Comparison of ENCODE assay signal across 10 mouse cellular contexts in the genomic region with DNA sequence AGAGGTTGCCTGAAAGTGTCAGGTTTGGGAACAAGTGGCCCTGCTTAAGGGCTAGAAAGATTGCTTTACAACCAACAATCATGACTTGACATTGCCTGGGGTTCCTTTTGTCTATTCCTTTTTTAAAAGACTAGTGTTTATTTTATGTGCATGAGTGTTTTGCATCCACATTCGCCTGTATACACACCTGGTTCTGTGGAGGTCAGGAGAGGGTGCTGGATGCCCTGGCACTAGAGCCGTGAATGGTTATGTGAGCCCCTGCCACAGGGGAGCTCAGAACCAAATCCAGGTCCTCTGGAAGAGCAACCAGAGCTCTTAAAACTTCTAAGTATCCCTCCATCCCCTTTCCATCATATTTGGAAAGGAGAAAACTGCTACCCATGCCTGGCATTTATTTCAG. TPM values are rescaled to one million over a fixed set of nuclear protein-coding genes. Genes with fewer than 3 reads are reported as not detected.
DNase-seq lines count a peak whose midpoint lies in the region; ATAC-seq lines count a peak whose summit lies in the region.
"Had no signal": no experiment of that assay in that cellular context is flagged by ENCODE, and none has a peak within 500 bp of the region (broad histone marks: within the 10 kb centered on the region; RNA-seq: fewer than 3 reads in every experiment).

No protein-coding gene starts in this region.

- H3K4me2 ChIP-seq in kidney, embryonic 14.5 days (replicated peaks; ENCODE audit: low read depth, low read length) = peak overlapping the region; percentile 76
- peak overlapping the region; percentile 64 for H3K4me2 ChIP-seq in embryonic facial prominence, embryonic 12.5 days (replicated peaks)
- H3K4me2 ChIP-seq in hindbrain, embryonic 14.5 days (replicated peaks) = peak overlapping the region; percentile 68
- H3K4me2 ChIP-seq in midbrain, embryonic 16.5 days (ENCODE audit: low read length) = peak overlapping the region; percentile 80

- DNase-seq in kidney, adult 11 months = no peak
- DNase-seq in hindbrain, embryonic 14.5 days (ENCODE audit: low spot score) = no peak
- DNase-seq in left cerebral cortex, postnatal 14 days (ENCODE audit: low spot score in 2 of 2) = no peak
- DNase-seq in layer of hippocampus, postnatal 36 days = no peak
- DNase-seq: right cerebral cortex, postnatal 25 days had no signal

- H3K27ac ChIP-seq in kidney, embryonic 14.5 days (ENCODE audit: low read depth, low read length) = no peak overlapping the region
- no peak overlapping the region for H3K27ac ChIP-seq in embryonic facial prominence, embryonic 12.5 days
- 0 out of 2 replicates have a peak overlapping the region, but pooled peaks have one; percentile 9 for H3K27ac ChIP-seq in hindbrain, embryonic 14.5 days
- H3K27ac ChIP-seq in midbrain, embryonic 16.5 days (ENCODE audit: low read length) = peak overlapping the region; percentile 91

- intact Hi-C loops in left cerebral cortex, postnatal 14 days (cut with DNase I) = loop anchor here (2.0 to 5.0 kb wide), 2 partner anchors 64 to 82 kb away; no protein-coding TSS in a partner anchor

- no peaks in the 10 kb centered on the region for H3K36me3 ChIP-seq in kidney, embryonic 14.5 days (ENCODE audit: control insufficient read depth, insufficient read depth, low read length)
- H3K36me3 ChIP-seq in embryonic facial prominence, embryonic 12.5 days = no peaks in the 10 kb centered on the region
- peaks cover 10% of the 10 kb centered on the region; the same call in 1 of the 2 replicates for H3K36me3 ChIP-seq in hindbrain, embryonic 14.5 days (replicated peaks; ENCODE audit: control insufficient read depth, insufficient read depth)
- peaks cover 1% of the 10 kb centered on the region; the same call in 1 of the 2 replicates for H3K36me3 ChIP-seq in midbrain, embryonic 16.5 days (ENCODE audit: control insufficient read depth, insufficient read depth, low read length)

- no peaks in the 10 kb centered on the region for H3K9me3 ChIP-seq in kidney, embryonic 14.5 days (ENCODE audit: control insufficient read depth, low read length)
- H3K9me3 ChIP-seq in embryonic facial prominence, embryonic 12.5 days = no peaks in the 10 kb centered on the region
- no peaks in the 10 kb centered on the region for H3K9me3 ChIP-seq in hindbrain, embryonic 14.5 days (ENCODE audit: control insufficient read depth, low read length)
- no peaks in the 10 kb centered on the region for H3K9me3 ChIP-seq in midbrain, embryonic 16.5 days (replicated peaks; ENCODE audit: control insufficient read depth, low read length, poor library complexity, severe bottlenecking)

- no peak overlapping the region for H3K9ac ChIP-seq in kidney, embryonic 14.5 days (ENCODE audit: low read depth, low read length)
- no peak overlapping the region for H3K9ac ChIP-seq in embryonic facial prominence, embryonic 12.5 days
- peak overlapping the region; percentile 94 for H3K9ac ChIP-seq in hindbrain, embryonic 14.5 days
- peak overlapping the region; percentile 89 for H3K9ac ChIP-seq in midbrain, embryonic 16.5 days (ENCODE audit: low read depth, low read length)

- H3K4me3 ChIP-seq in kidney, embryonic 14.5 days (ENCODE audit: low read length) = peak overlapping the region; percentile 64; the same call in 1 of the 2 replicates
- peak overlapping the region; percentile 70 for H3K4me3 ChIP-seq in embryonic facial prominence, embryonic 12.5 days
- peak overlapping the region; percentile 71 for H3K4me3 ChIP-seq in hindbrain, embryonic 14.5 days (replicated peaks; ENCODE audit: low read length)
- H3K4me3 ChIP-seq in midbrain, embryonic 16.5 days (ENCODE audit: low read depth, low read length) = peak overlapping the region; percentile 60

- no peaks in the 10 kb centered on the region for H3K27me3 ChIP-seq in kidney, embryonic 14.5 days (ENCODE audit: control insufficient read depth, insufficient read depth, low read length)
- H3K27me3 ChIP-seq in embryonic facial prominence, embryonic 12.5 days = no peaks in the 10 kb centered on the region
- H3K27me3 ChIP-seq in hindbrain, embryonic 14.5 days (ENCODE audit: control insufficient read depth, insufficient read depth, low read length) = no peaks in the 10 kb centered on the region
- H3K27me3 ChIP-seq in midbrain, embryonic 16.5 days (ENCODE audit: control insufficient read depth, insufficient read depth, low read depth, low read length) = no peaks in the 10 kb centered on the region
- H3K27me3 ChIP-seq: Patski had no signal

- no peak for ATAC-seq in kidney, embryonic 14.5 days (ENCODE audit: low FRiP score, low TSS enrichment)
- no peak for ATAC-seq in embryonic facial prominence, embryonic 12.5 days (ENCODE audit: insufficient number of reproducible peaks, insufficient read depth, low FRiP score, low TSS enrichment)
- ATAC-seq in hindbrain, embryonic 14.5 days (ENCODE audit: low FRiP score) = no peak
- ATAC-seq in midbrain, embryonic 16.5 days = no peak
- no peak for ATAC-seq in inflammation-experienced regulatory T-cells, adult 6 months

- WGBS in kidney, embryonic 14.5 days = 51% methylated on average over 2 of the region's 2 CpGs
- WGBS in embryonic facial prominence, embryonic 12.5 days = 50% methylated on average over 2 of the region's 2 CpGs
- WGBS in hindbrain, embryonic 14.5 days = 54% methylated on average over 2 of the region's 2 CpGs
- 45% methylated on average over 2 of the region's 2 CpGs for WGBS in midbrain, embryonic 16.5 days

- H3K4me1 ChIP-seq in kidney, embryonic 14.5 days (ENCODE audit: control insufficient read depth, insufficient read depth, low read length) = no peaks in the 10 kb centered on the region
- H3K4me1 ChIP-seq in embryonic facial prominence, embryonic 12.5 days = peaks cover 12% of the 10 kb centered on the region; the same call in 1 of the 2 replicates
- H3K4me1 ChIP-seq in hindbrain, embryonic 14.5 days (replicated peaks; ENCODE audit: control insufficient read depth, insufficient read depth, low read length) = peaks cover 28% of the 10 kb centered on the region
- peaks cover 37% of the 10 kb centered on the region for H3K4me1 ChIP-seq in midbrain, embryonic 16.5 days (ENCODE audit: control insufficient read depth, insufficient read depth, low read length)

RNA-seq across cellular contexts. Expression of a gene that starts 1.1 kb away (rescaled TPM):
- polyA plus RNA-seq in kidney, embryonic 14.5 days (2014; fragmentation: Nextera tagmentation; extraction: Ambion mirVana) = not detected in 2 replicates
- polyA plus RNA-seq in embryonic facial prominence, embryonic 12.5 days (2016; fragmentation: Nextera tagmentation; extraction: Ambion mirVana) = not detected in 2 replicates
- not detected in 2 replicates for polyA plus RNA-seq in hindbrain, embryonic 14.5 days (2014; fragmentation: Nextera tagmentation; extraction: Ambion mirVana)
- not detected in 2 replicates for polyA plus RNA-seq in midbrain, embryonic 16.5 days (2015; fragmentation: Nextera tagmentation; extraction: Ambion mirVana)
- 1 to 10 TPM in 1 of 2 experiments, not detected in 1; 1.1 TPM for total RNA-seq in left cerebral cortex, postnatal 14 days (2021)
- polyA plus RNA-seq in inflammation-experienced regulatory T-cells, adult 6 months (2017; shearing (Covaris generic)) = not detected
- total RNA-seq in layer of hippocampus, postnatal 36 days (2021) = not detected
- polyA plus RNA-seq: Patski had no signal

RNA-seq across cellular contexts. Expression of a gene that starts 1.1 kb away (rescaled TPM):
- polyA plus RNA-seq in kidney, embryonic 14.5 days (2014; fragmentation: Nextera tagmentation; extraction: Ambion mirVana) = 23.1 and 23.9 TPM in 2 replicates
- 47.0 and 49.2 TPM in 2 replicates for polyA plus RNA-seq in embryonic facial prominence, embryonic 12.5 days (2016; fragmentation: Nextera tagmentation; extraction: Ambion mirVana)
- polyA plus RNA-seq in hindbrain, embryonic 14.5 days (2014; fragmentation: Nextera tagmentation; extraction: Ambion mirVana) = 99.5 and 101 TPM in 2 replicates
- polyA plus RNA-seq in midbrain, embryonic 16.5 days (2015; fragmentation: Nextera tagmentation; extraction: Ambion mirVana) = 177 and 194 TPM in 2 replicates
- 100 to 1,000 TPM; 536 to 553 TPM for total RNA-seq in left cerebral cortex, postnatal 14 days (2021)
- 10 to 100 TPM in 2 of 3 experiments, 1 to 10 TPM in 1; 5.1 to 16.4 (median 15.9) TPM for polyA plus RNA-seq in inflammation-experienced regulatory T-cells, adult 6 months (2017; shearing (Covaris generic))
- total RNA-seq in layer of hippocampus, postnatal 36 days (2021) = 100 to 1,000 TPM; 922 to 985 TPM

RNA-seq across cellular contexts. Expression of a gene that starts 39.8 kb away (rescaled TPM):
- 17.6 and 17.9 TPM in 2 replicates for polyA plus RNA-seq in kidney, embryonic 14.5 days (2014; fragmentation: Nextera tagmentation; extraction: Ambion mirVana)
- 26.5 and 32.1 TPM in 2 replicates for polyA plus RNA-seq in embryonic facial prominence, embryonic 12.5 days (2016; fragmentation: Nextera tagmentation; extraction: Ambion mirVana)
- 11.8 and 15.0 TPM in 2 replicates for polyA plus RNA-seq in hindbrain, embryonic 14.5 days (2014; fragmentation: Nextera tagmentation; extraction: Ambion mirVana)
- polyA plus RNA-seq in midbrain, embryonic 16.5 days (2015; fragmentation: Nextera tagmentation; extraction: Ambion mirVana) = 8.0 and 10.7 TPM in 2 replicates
- total RNA-seq in left cerebral cortex, postnatal 14 days (2021) = 1 to 10 TPM; 2.4 to 2.7 TPM
- under 1 TPM in 1 of 3 experiments, not detected in 2; 0.30 TPM for polyA plus RNA-seq in inflammation-experienced regulatory T-cells, adult 6 months (2017; shearing (Covaris generic))
- total RNA-seq in layer of hippocampus, postnatal 36 days (2021) = under 1 TPM; 0.13 to 0.25 TPM

RNA-seq across cellular contexts. Expression of a gene that starts 51.3 kb away (rescaled TPM):
- not detected in 2 replicates for polyA plus RNA-seq in kidney, embryonic 14.5 days (2014; fragmentation: Nextera tagmentation; extraction: Ambion mirVana)
- not detected in 2 replicates for polyA plus RNA-seq in embryonic facial prominence, embryonic 12.5 days (2016; fragmentation: Nextera tagmentation; extraction: Ambion mirVana)
- 0.07 TPM in 1 of 2 replicates, not detected in the other for polyA plus RNA-seq in hindbrain, embryonic 14.5 days (2014; fragmentation: Nextera tagmentation; extraction: Ambion mirVana)
- polyA plus RNA-seq in midbrain, embryonic 16.5 days (2015; fragmentation: Nextera tagmentation; extraction: Ambion mirVana) = 0.06 TPM in 1 of 2 replicates, not detected in the other
- under 1 TPM; 0.13 TPM for total RNA-seq in left cerebral cortex, postnatal 14 days (2021)
- polyA plus RNA-seq in inflammation-experienced regulatory T-cells, adult 6 months (2017; shearing (Covaris generic)) = not detected
- under 1 TPM; 0.18 to 0.22 TPM for total RNA-seq in layer of hippocampus, postnatal 36 days (2021)
- polyA plus RNA-seq: Patski had no signal

Comparison
In these comparisons a context has a peak if more than half of its experiments do, and no peak if none do; other contexts are left out.
1. H3K27ac ChIP-seq: peak in hindbrain, embryonic 14.5 days (single experiment) and midbrain, embryonic 16.5 days (single experiment); none in kidney, embryonic 14.5 days (single experiment) and embryonic facial prominence, embryonic 12.5 days (single experiment).
2. H3K9ac ChIP-seq: peak in hindbrain, embryonic 14.5 days (single experiment) and midbrain, embryonic 16.5 days (single experiment); none in kidney, embryonic 14.5 days (single experiment) and embryonic facial prominence, embryonic 12.5 days (single experiment).
3. Peak in every context shown above with its lines, with median percentiles within 50 percentile points of each other: H3K4me2 ChIP-seq and H3K4me3 ChIP-seq.